Mouse (Mus musculus) testis, adult 2 months (tissue): ENCODE results near the gene Tcap.

ENCODE experiments used
- CTCF ChIP-seq: fragments of 200-500 bp; IDR thresholded peaks from 2 replicates; pipeline ENCODE4 v1.5.1; 2012; ENCODE audit warnings: low read depth, mild to moderate bottlenecking, inconsistent platforms, low read length, moderate library complexity; ENCODE audit not compliant: control insufficient read depth, insufficient read depth, insufficient replicate concordance
- POLR2A ChIP-seq: fragments of 200-500 bp; IDR thresholded peaks from 2 replicates; pipeline ENCODE4 v1.6.1; 2012; ENCODE audit warnings: low read depth, mild to moderate bottlenecking, inconsistent platforms, low read length, moderate library complexity; ENCODE audit not compliant: control insufficient read depth

- no peak for TF ChIP-seq POLR2A
- TF ChIP-seq CTCF = no peak
Observed at GRCm38 (mm10) chr11:98412797-98413301, 29.2 kb downstream of the Tcap start.
